18 mouse cellular contexts compared by ENCODE assay signal in the genomic region with DNA sequence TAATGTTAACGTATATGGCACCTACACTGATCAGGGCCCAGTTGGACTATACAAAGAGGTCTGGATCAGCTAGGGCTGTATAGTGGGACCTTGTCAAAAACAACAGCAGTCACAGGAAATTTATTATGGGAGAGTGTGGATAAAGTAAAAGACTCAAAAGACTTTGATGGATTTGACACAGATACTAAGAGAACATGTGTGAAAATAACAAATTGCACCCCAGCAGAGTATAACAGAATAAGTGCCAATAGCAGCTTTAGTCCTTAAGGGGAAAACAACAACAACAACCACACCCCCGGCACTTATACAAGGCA.
DNase-seq lines count a peak whose midpoint lies in the region; ATAC-seq and TF ChIP-seq lines count a peak whose summit lies in the region.
"Had no signal": no experiment of that assay in that cellular context is flagged by ENCODE, and none has a peak within 500 bp of the region (broad histone marks: within the 10 kb centered on the region; RNA-seq: fewer than 3 reads in every experiment).

No protein-coding gene starts in this region.

- no peak overlapping the region for H3K9ac ChIP-seq in midbrain, embryonic 11.5 days (ENCODE audit: low read length)
- no peak overlapping the region for H3K9ac ChIP-seq in midbrain, embryonic 15.5 days
- peak overlapping the region; percentile 67 for H3K9ac ChIP-seq in MEL (ENCODE audit: control insufficient read depth, low read depth, low read length, poor library complexity, severe bottlenecking)
- H3K9ac ChIP-seq: forebrain, embryonic 13.5 days; heart, embryonic 13.5 days; hindbrain, embryonic 12.5 days; hindbrain, embryonic 15.5 days had no signal

- peak; percentile 72 for DNase-seq in midbrain, embryonic 11.5 days (ENCODE audit: low spot score, missing footprints)
- no peak for DNase-seq in MEL (ENCODE audit: low read depth, low spot score)
- DNase-seq in hindbrain, embryonic 10.5 days (ENCODE audit: low spot score): no peak
- no peak for DNase-seq in cerebellum, adult 11-12 months
- DNase-seq: adrenal gland, adult 8-10 months; adrenal gland, postnatal 25 days; gastrocnemius, postnatal 10 days had no signal

- no peaks in the 10 kb centered on the region for H3K36me3 ChIP-seq in midbrain, embryonic 11.5 days (ENCODE audit: control insufficient read depth, insufficient read depth, low read length)
- H3K36me3 ChIP-seq in midbrain, embryonic 15.5 days (replicated peaks): no peaks in the 10 kb centered on the region
- H3K36me3 ChIP-seq in MEL (ENCODE audit: control insufficient read depth in 1 of 2, insufficient read depth in 2 of 2, low read length in 2 of 2): peaks cover 0 to 5% of the 10 kb centered on the region in 2 experiments; a peak in 2 of 4 replicates
- no peaks in the 10 kb centered on the region for H3K36me3 ChIP-seq in myocyte (ENCODE audit: control insufficient read depth, insufficient read depth)
- H3K36me3 ChIP-seq in hindbrain, embryonic 10.5 days: no peaks in the 10 kb centered on the region
- H3K36me3 ChIP-seq: forebrain, embryonic 10.5 days; G1E; heart, embryonic 10.5 days; heart, embryonic 13.5 days; hindbrain, embryonic 12.5 days; hindbrain, embryonic 15.5 days had no signal

- no peak for TF ChIP-seq CTCF in MEL (IDR thresholded peaks at IDR 0.05 in 2 of 3, conservative IDR thresholded peaks at IDR 0.05 in 1 of 3; ENCODE audit: control insufficient read depth in 1 of 3, insufficient read depth in 1 of 3, low read depth in 2 of 3, low read length in 3 of 3, poor library complexity in 1 of 3, severe bottlenecking in 1 of 3)

- peaks cover 6% of the 10 kb centered on the region; the same call in 1 of the 2 replicates for H3K4me1 ChIP-seq in midbrain, embryonic 11.5 days (ENCODE audit: control insufficient read depth, insufficient read depth, low read length)
- peaks cover 4% of the 10 kb centered on the region for H3K4me1 ChIP-seq in midbrain, embryonic 15.5 days
- peaks cover 3 to 4% of the 10 kb centered on the region in 2 experiments; a peak in 3 of 4 replicates for H3K4me1 ChIP-seq in MEL (ENCODE audit: control insufficient read depth in 1 of 2, insufficient read depth in 2 of 2, low read length in 2 of 2)
- H3K4me1 ChIP-seq in hindbrain, embryonic 10.5 days (replicated peaks): peaks cover 34% of the 10 kb centered on the region
- H3K4me1 ChIP-seq: heart, embryonic 10.5 days had no signal

- TF ChIP-seq RAD21 in MEL (IDR thresholded peaks at IDR 0.05; ENCODE audit: low read depth, low read length): no peak

- ATAC-seq in midbrain, embryonic 11.5 days (ENCODE audit: low FRiP score): no peak
- no peak for ATAC-seq in midbrain, embryonic 15.5 days (replicated peaks)
- ATAC-seq: forebrain, embryonic 16.5 days had no signal

- no peak overlapping the region for H3ac ChIP-seq in myocyte (ENCODE audit: control insufficient read depth, insufficient read length)

- no peak overlapping the region for H3K4me2 ChIP-seq in midbrain, embryonic 11.5 days
- H3K4me2 ChIP-seq in midbrain, embryonic 15.5 days: no peak overlapping the region
- peak overlapping the region; percentile 65 for H3K4me2 ChIP-seq in myocyte (ENCODE audit: low read depth)
- H3K4me2 ChIP-seq: forebrain, embryonic 13.5 days; heart, embryonic 13.5 days; hindbrain, embryonic 12.5 days; hindbrain, embryonic 15.5 days had no signal

- TF ChIP-seq EP300 in MEL (IDR thresholded peaks at IDR 0.05; ENCODE audit: low read depth in 1 of 2, low read length in 2 of 2): no peak

- H3K4me3 ChIP-seq in midbrain, embryonic 11.5 days (ENCODE audit: low read depth, low read length): no peak overlapping the region
- no peak overlapping the region for H3K4me3 ChIP-seq in midbrain, embryonic 15.5 days
- H3K4me3 ChIP-seq in MEL (ENCODE audit: control insufficient read depth in 1 of 2, insufficient read depth in 1 of 2, low read depth in 2 of 2, low read length in 2 of 2) (peak overlapping the region; percentile 69 to 82), myocyte (no peak overlapping the region)
- H3K4me3 ChIP-seq in hindbrain, embryonic 10.5 days: no peak overlapping the region
- H3K4me3 ChIP-seq: forebrain, embryonic 10.5 days; forebrain, embryonic 13.5 days; heart, adult 2 months; heart, embryonic 10.5 days; heart, embryonic 13.5 days; hindbrain, embryonic 12.5 days; hindbrain, embryonic 15.5 days had no signal

- TF ChIP-seq POLR2A in MEL (IDR thresholded peaks at IDR 0.05; ENCODE audit: control insufficient read depth in 1 of 2, insufficient read depth in 1 of 2, low read depth in 1 of 2, low read length in 2 of 2, poor library complexity in 1 of 2) (no peak), myocyte (IDR thresholded peaks at IDR 0.05; ENCODE audit: insufficient read length, low read depth) (no peak)

- no peaks in the 10 kb centered on the region for H3K27me3 ChIP-seq in midbrain, embryonic 11.5 days (ENCODE audit: control insufficient read depth, insufficient read depth, low read length)
- no peaks in the 10 kb centered on the region for H3K27me3 ChIP-seq in midbrain, embryonic 15.5 days (replicated peaks)
- H3K27me3 ChIP-seq in MEL (ENCODE audit: control insufficient read depth in 1 of 2, insufficient read depth in 2 of 2, low read length in 2 of 2) (peaks cover 0 to 6% of the 10 kb centered on the region in 2 experiments; a peak in 3 of 4 replicates), myocyte (ENCODE audit: control insufficient read depth, insufficient read depth, insufficient read length) (no peaks in the 10 kb centered on the region)
- H3K27me3 ChIP-seq in hindbrain, embryonic 10.5 days (ENCODE audit: insufficient read depth, poor library complexity, severe bottlenecking): no peaks in the 10 kb centered on the region
- H3K27me3 ChIP-seq: heart, embryonic 13.5 days; hindbrain, embryonic 12.5 days; hindbrain, embryonic 15.5 days had no signal

- 0 out of 2 replicates have a peak, but pooled peaks cover 1% of the 10 kb centered on the region for H3K79me2 ChIP-seq in MEL (ENCODE audit: control insufficient read depth, insufficient read depth, low read length, poor library complexity)
- H3K79me2 ChIP-seq in myocyte (ENCODE audit: control insufficient read depth, insufficient read depth): no peaks in the 10 kb centered on the region

- WGBS in midbrain, embryonic 11.5 days: 73% methylated on average over 2 of the region's 2 CpGs
- 71% methylated on average over 2 of the region's 2 CpGs for WGBS in midbrain, embryonic 15.5 days
- WGBS in hindbrain, embryonic 10.5 days: 88% methylated on average over 2 of the region's 2 CpGs

- no peak overlapping the region for H3K27ac ChIP-seq in midbrain, embryonic 11.5 days (ENCODE audit: low read depth, low read length)
- H3K27ac ChIP-seq in midbrain, embryonic 15.5 days: no peak overlapping the region
- no peak overlapping the region for H3K27ac ChIP-seq in MEL (ENCODE audit: control insufficient read depth, low read depth, low read length)
- no peak overlapping the region for H3K27ac ChIP-seq in hindbrain, embryonic 10.5 days
- H3K27ac ChIP-seq: forebrain, embryonic 10.5 days; forebrain, embryonic 13.5 days; heart, adult 2 months; heart, embryonic 10.5 days; heart, embryonic 13.5 days; hindbrain, embryonic 12.5 days; hindbrain, embryonic 15.5 days had no signal

- H3K9me3 ChIP-seq in midbrain, embryonic 11.5 days (ENCODE audit: control insufficient read depth, low read length): no peaks in the 10 kb centered on the region
- no peaks in the 10 kb centered on the region for H3K9me3 ChIP-seq in midbrain, embryonic 15.5 days
- no peaks in the 10 kb centered on the region for H3K9me3 ChIP-seq in MEL (replicated peaks; ENCODE audit: insufficient read depth, low read length)
- H3K9me3 ChIP-seq in hindbrain, embryonic 10.5 days: no peaks in the 10 kb centered on the region
- H3K9me3 ChIP-seq: forebrain, embryonic 10.5 days; forebrain, embryonic 13.5 days; G1E; heart, embryonic 10.5 days; heart, embryonic 13.5 days; hindbrain, embryonic 12.5 days; hindbrain, embryonic 15.5 days had no signal

TF ChIP-seq in MEL, 35 proteins besides CTCF, POLR2A, EP300 and RAD21:
- TF ChIP-seq HCFC1 (IDR thresholded peaks at IDR 0.05; ENCODE audit: low read depth, low read length) (peak; percentile 7; the same call in 1 of the 2 replicates), ZNF384 (IDR thresholded peaks at IDR 0.05; ENCODE audit: low read depth, low read length) (no peak)

TF ChIP-seq in myocyte, 11 proteins besides CTCF, POLR2A, EP300 and RAD21:
- TF ChIP-seq MYOD1 (IDR thresholded peaks at IDR 0.05; ENCODE audit: control insufficient read depth in 1 of 3, insufficient read length in 2 of 3, low read depth in 2 of 3) (no peak), MAX (IDR thresholded peaks at IDR 0.05; ENCODE audit: low read depth) (no peak), SRF (IDR thresholded peaks at IDR 0.05; ENCODE audit: control insufficient read depth, insufficient read length, low read depth) (no peak), TCF3 (IDR thresholded peaks at IDR 0.05; ENCODE audit: insufficient read length, low read depth) (no peak)

Comparison
In these comparisons a context has a peak if more than half of its experiments do, and no peak if none do; other contexts are left out.
1. H3K4me3 ChIP-seq: peak in MEL (2 of 2); none in midbrain, embryonic 11.5 days (single experiment), midbrain, embryonic 15.5 days (single experiment), myocyte (single experiment) and hindbrain, embryonic 10.5 days (single experiment).